Mouse (Mus musculus) layer of hippocampus, adult 11-12 months (tissue): Measurements from ENCODE around the gene Tmem179b.

ENCODE experiments used
- DNase-seq: peaks from one replicate; pipeline ENCODE4 v3.0.0; 2022; ENCODE audit warnings: low spot score

Tmem179b gene

GRCm38 (mm10) chr19:8786008-8786781, 11.9 kb upstream of the Tmem179b start, which contains the start of gene Taf6l:
Gene Taf6l, minus strand, starts transcription at chr19:8786417.
- peak; percentile 95 for DNase-seq

- DNase-seq, result no peak
These were observed 719 bp upstream of the Tmem179b start for GRCm38 (mm10) chr19:8774951-8775421.

GRCm38 (mm10) chr19:8773409-8773808, 858 bp downstream of the Tmem179b start:
- DNase-seq, result no peak

GRCm38 (mm10) chr19:8772996-8773395, 1.3 kb downstream of the Tmem179b start:
- no peak for DNase-seq

GRCm38 (mm10) chr19:8770567-8771270, 3.5 kb downstream of the Tmem179b start, which contains the start of gene Tmem223:
Gene Tmem223, plus strand, starts transcription at chr19:8770996.
- DNase-seq, result peak; percentile 82

- DNase-seq, result no peak
These were observed 8.7 kb downstream of the Tmem179b start for GRCm38 (mm10) chr19:8765562-8765961.

GRCm38 (mm10) chr19:8763276-8763675, 11.0 kb downstream of the Tmem179b start:
- no peak for DNase-seq

- DNase-seq, result no peak
These were observed 13.5 kb downstream of the Tmem179b start for GRCm38 (mm10) chr19:8760757-8761156.

GRCm38 (mm10) chr19:8758899-8759298, 15.4 kb downstream of the Tmem179b start:
- DNase-seq, result no peak

- no peak for DNase-seq
These were observed 16.7 kb downstream of the Tmem179b start for GRCm38 (mm10) chr19:8757471-8757998.

- DNase-seq, result peak; percentile 91
These were observed 17.5 kb downstream of the Tmem179b start, which contains the start of gene Nxf1 for GRCm38 (mm10) chr19:8756635-8757387. Gene Nxf1, plus strand, starts transcription at chr19:8757073.

GRCm38 (mm10) chr19:8755652-8756051, 18.6 kb downstream of the Tmem179b start:
- DNase-seq, result no peak

GRCm38 (mm10) chr19:8747368-8747767, 26.9 kb downstream of the Tmem179b start:
- no peak for DNase-seq

GRCm38 (mm10) chr19:8745382-8745781, 28.9 kb downstream of the Tmem179b start:
- DNase-seq, result no peak

GRCm38 (mm10) chr19:8742176-8742575, 32.1 kb downstream of the Tmem179b start:
- no peak for DNase-seq

- peak; percentile 96 for DNase-seq
These were observed 32.9 kb downstream of the Tmem179b start, which contains the start of gene Stx5a for GRCm38 (mm10) chr19:8741243-8741869. Gene Stx5a, plus strand, starts transcription at chr19:8741413.

- no peak for DNase-seq
These were observed 33.7 kb downstream of the Tmem179b start, which contains the start of gene 1700092M07Rik for GRCm38 (mm10) chr19:8740603-8741002. Gene 1700092M07Rik, plus strand, starts transcription at chr19:8740718.

- no peak for DNase-seq
These were observed 34.6 kb downstream of the Tmem179b start for GRCm38 (mm10) chr19:8739646-8740045.

- no peak for DNase-seq
These were observed 35.4 kb downstream of the Tmem179b start for GRCm38 (mm10) chr19:8738911-8739310.

- DNase-seq, result no peak
These were observed 38.2 kb downstream of the Tmem179b start for GRCm38 (mm10) chr19:8736160-8736467.

GRCm38 (mm10) chr19:8735389-8736159, 38.7 kb downstream of the Tmem179b start, which contains the start of gene Wdr74:
Gene Wdr74, plus strand, starts transcription at chr19:8735827.
- peak; percentile 93 for DNase-seq
